Mouse (Mus musculus) T-helper 2 cell (primary cell): ENCODE measurements around the gene Sh3bp2.

Source experiments
- in situ Hi-C: fragments of 300-600 bp; cut with MboI, MseI; formaldehyde crosslinking; loops from one replicate; pipeline ENCODE4 v1.15.1; 2025; ENCODE audit warnings: high pct_unique_total_duplicates

The Sh3bp2 gene

DNA sequence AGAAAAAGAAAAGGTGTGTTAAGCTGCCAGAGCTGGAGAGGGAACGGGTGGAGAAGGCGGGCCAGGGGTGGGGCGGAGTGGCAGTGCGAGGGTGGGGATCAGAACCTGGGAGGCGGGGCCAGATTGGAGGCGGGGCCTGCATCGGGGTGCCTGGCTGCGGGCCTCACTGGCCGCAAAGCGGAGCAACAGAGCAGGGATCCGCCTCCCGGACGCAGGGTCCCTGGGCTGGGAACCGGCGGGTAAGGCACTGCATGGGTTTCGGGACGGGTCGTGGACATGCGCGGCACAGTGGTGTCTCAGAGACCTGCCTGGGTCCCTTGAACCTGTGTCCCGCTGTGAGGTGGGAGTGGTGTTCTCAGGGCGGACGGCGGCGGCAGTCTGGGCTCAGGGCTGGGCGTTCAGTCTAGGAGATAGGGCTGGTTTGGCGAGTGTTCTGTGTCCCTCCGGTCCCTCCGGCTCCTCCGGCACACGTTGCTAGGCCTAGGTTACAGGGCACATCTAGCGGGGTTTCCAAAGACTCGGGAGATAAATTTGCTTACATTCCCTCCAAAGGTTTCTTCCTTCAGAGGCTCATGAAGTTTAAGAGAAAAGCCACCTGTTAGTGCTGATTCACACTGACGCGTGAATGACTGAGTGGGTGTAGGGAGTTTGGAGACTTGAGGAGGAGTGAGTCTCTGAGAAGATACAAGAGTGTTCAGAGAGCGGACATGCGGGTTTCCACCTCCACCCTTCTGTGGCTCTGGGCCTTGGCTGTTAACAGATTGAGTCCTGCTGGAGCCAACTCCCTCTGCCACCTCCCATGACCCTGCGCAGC is at the start of gene Sh3bp2:
Sh3bp2 (plus strand) TSS at position 176 of the 814 bp plus-strand sequence.
- in situ Hi-C loops = no loop called here

GRCm38 (mm10) chr5:34480926-34481325 is 44.7 kb upstream of the Sh3bp2 start:
- in situ Hi-C loops = no loop called here

GRCm38 (mm10) chr5:34485731-34486130 is 39.9 kb upstream of the Sh3bp2 start:
- in situ Hi-C loops = no loop called here

DNA sequence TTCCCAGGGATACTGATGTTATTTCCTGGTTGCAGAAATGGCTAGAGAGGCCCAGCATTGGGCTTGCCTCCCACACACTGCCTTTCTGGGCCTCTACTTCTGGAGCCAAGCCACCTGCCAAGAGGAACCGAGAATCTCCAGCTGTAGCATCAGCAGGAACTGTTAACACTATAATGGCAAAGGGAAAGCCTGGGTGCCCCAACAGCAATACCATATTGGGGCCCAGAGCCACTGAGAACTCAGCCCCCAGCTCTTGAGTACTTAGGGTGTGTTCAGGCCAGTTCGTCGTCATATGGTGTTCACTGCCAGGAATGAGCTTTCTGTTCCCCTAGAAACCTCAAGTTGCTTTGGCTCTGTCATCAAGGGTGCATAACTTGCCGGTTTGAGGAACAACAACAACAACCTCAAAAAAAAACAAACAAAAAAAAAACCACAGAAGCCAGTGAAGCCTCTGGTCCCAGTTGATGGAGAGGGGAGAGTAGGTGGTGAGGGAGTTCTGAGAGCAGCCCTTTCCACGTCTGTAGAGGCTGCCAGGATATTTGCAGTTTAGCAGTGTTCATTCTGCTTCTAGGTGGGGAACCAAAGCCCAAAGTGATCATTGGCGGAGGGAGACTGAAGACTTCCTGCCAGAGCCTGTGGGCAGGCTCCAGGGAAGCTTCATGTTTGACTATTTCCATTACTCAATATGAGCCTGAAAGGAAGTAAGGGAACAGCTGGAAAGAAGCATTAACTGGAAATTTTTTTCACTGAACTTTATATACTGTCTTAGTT is 38.1 kb upstream of the Sh3bp2 start:
- in situ Hi-C loops = no loop called here

DNA sequence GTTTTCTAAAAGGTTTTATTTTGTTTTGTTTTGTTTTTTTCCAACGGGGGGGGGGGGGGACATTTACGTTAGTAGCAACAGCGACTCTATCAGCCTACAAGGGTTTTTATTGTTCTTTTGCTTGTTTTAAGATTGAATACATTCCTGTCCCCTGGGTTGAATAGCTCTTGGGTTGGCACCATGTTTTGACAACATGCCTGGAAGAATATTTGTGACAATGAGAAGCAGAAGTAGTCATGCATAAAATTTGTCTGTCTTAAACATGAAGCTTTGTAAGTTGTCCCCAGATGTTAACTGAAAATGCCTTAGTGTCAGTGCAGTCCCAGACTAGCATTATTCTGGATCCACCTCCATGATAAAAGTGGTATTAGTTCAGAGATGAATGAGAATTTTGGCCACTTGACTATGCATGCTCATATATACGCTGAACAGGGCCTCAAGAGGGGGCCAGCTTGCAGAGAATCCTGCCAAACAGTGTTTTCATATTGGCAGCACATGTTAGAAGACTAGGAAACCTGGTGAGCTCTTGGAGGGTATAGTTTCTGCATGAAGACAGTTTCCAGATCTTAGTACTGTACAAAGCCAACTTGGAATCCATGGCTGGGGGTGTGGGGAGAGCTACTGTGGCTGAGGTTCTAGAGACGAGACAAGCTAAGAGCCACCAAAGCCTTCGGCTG is 36.8 kb upstream of the Sh3bp2 start:
- in situ Hi-C loops = no loop called here

- in situ Hi-C loops = no loop called here
These were observed 36.2 kb upstream of the Sh3bp2 start for GRCm38 (mm10) chr5:34489418-34489787.

DNA sequence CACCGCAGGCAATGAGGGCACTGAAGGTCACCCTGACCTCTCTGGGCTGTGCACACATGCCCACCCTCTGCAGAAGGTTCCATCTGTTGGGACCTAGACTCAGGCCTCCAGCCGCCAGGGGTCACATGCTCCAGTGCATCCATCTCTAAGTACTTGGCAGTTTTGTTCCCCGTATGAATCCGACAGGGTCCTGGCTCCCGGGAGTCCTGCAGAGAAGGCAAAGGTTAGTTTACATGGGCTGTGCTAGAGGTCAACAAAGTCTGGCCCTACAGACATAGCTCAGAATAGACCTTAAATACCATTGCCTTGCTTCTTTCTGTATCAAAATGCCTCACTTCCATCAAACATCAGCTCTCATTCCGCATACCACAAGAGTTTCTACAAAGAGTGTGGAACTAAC is 28.9 kb upstream of the Sh3bp2 start:
- in situ Hi-C loops = no loop called here

GRCm38 (mm10) chr5:34500886-34501285 is 24.8 kb upstream of the Sh3bp2 start:
- in situ Hi-C loops = no loop called here

DNA sequence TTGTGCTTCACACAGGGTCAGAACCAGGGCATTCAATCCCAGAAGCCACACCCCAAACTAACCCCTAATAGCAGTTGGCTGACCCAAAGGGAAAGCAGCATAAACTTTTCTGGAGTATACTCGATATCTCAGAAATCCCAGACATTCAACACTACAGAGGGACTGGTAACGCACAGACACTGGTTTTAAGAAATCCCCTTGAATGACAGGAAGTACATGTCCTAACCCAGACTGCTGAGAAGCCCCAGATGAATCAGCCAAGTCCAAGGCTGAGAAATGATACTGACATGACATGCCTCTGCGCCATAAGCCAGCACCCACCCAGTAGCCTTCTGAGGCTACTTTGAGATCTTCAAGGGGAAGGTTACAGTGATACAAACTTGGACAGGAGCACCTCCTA is 24.1 kb upstream of the Sh3bp2 start:
- in situ Hi-C loops = no loop called here

- in situ Hi-C loops = no loop called here
These were observed 23.2 kb upstream of the Sh3bp2 start for GRCm38 (mm10) chr5:34502411-34502810.

- in situ Hi-C loops = no loop called here
These were observed 22.8 kb upstream of the Sh3bp2 start for GRCm38 (mm10) chr5:34502821-34503220.

DNA sequence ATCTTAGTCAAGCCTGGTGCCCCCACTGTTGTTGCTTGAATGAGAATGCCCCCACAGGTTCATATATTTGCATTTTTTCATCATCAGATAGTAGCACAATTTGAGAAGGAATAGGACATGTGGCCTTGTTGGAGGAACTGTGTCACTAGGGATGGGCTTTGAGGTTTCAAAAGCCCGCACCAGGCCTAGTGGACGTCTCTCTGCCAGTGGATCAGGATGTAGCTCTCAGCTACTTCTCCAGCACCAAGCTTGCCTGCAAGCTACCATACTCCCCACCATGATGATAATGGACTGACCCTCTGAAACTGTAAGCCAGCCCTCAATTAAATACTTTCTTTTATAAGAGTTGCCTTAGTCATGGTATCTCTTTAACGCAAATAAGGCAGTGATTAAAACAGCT is 13.2 kb upstream of the Sh3bp2 start:
- in situ Hi-C loops = no loop called here

GRCm38 (mm10) chr5:34513466-34514217 is 12.0 kb upstream of the Sh3bp2 start, which contains the start of gene Tnip2:
Tnip2 (minus strand) TSS chr5:34513991.
- in situ Hi-C loops = no loop called here

DNA sequence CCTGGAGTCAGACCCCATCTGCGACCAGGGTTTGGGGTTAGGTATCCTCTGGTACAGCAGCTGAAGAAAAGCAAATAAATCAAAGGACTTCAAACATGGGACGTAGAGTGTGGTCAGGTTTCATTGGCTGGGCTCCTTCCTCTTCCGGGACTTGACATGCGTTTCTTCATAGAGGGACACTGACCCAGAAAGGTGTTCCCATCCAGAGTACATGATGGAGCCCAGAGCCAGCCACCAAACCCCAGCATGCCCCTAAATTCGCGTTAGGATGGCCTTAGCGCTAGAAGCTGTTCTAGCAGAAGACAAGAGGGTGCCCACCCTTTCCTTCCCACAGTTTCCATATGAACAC is 11.4 kb upstream of the Sh3bp2 start:
- in situ Hi-C loops = no loop called here

DNA sequence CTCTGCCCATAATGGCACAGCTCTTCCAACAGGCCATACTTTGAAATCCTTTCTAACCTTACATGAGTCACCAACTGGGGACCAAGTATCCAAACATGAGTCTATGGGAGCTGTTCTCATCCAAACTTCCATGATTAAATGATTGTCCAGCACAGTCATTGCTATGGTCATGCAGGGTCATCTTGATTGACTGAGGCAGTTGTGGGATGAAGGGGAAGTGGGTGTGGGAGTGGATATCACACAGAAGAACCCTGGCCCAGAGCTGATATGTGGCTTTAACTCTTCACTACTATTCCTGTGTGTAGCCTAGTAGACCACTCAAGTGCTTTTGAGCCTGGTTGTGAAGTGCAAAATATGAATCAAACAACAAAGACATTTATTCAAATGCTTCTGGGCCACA is 10.5 kb upstream of the Sh3bp2 start:
- in situ Hi-C loops = loop anchor here (5.0 kb wide), 1 partner anchor 37 kb away; no protein-coding TSS in a partner anchor

DNA sequence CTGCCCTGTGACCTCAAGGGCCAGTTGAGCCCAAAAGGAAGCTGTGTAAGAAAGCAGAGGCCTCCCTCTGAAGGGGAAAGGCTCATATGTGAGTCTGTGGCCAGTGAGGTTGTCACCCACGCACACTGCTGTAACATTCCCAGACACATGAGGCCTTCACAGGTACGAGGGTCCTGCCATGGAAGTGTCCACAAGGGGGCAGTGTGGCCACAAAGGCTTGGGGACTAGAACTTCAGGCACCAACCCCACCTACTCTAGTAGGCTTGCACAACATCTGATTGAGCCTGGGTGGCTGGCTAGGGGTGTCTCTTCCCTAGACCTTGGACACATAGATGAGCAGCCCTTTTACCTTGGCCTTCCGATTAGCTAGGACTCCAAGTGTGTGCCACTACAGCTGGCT is 7.7 kb upstream of the Sh3bp2 start:
- in situ Hi-C loops = loop anchor here (5.0 kb wide), 1 partner anchor 34 kb away; no protein-coding TSS in a partner anchor

DNA sequence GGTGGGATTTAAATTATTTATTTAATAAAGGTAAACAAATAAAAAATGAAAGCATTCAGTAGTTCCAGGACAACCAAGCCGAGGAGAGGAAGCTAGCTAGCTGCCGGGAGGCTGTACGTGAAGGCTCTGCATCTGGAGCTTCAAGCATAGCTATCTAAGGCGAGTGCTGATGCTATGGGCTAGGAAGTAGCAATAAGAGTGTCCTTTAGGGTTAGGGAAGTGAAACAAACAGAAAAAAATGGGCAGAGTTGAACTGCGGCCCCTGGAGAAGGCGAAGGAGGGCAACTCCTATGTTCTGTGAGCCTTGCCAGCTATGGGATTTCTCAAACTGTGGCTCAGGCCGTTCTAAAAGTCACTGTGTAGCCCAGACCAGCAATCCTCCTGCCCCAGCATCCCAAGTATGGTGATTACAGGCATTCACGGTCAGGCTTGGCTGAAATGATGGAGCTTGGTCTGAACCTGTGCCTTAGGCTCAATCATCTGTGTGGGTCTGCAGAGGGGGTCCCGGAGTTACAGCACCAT is 6.2 kb upstream of the Sh3bp2 start:
- in situ Hi-C loops = loop anchor here (5.0 kb wide), 1 partner anchor 33 kb away; no protein-coding TSS in a partner anchor

GRCm38 (mm10) chr5:34520458-34521209 is 5.0 kb upstream of the Sh3bp2 start:
- in situ Hi-C loops = loop anchor here (5.0 kb wide), 2 partner anchors 127 to 242 kb away; partner anchors contain the start of gene Htt

GRCm38 (mm10) chr5:34521337-34521736 is 4.3 kb upstream of the Sh3bp2 start:
- in situ Hi-C loops = loop anchor here (5.0 kb wide), 2 partner anchors 126 to 241 kb away; partner anchors contain the start of gene Htt

- in situ Hi-C loops = loop anchor here (5.0 kb wide), 2 partner anchors 123 to 238 kb away; partner anchors contain the start of gene Htt
These were observed 1.6 kb upstream of the Sh3bp2 start for GRCm38 (mm10) chr5:34523958-34524485.
